Mouse (Mus musculus) midbrain, postnatal 0 days (tissue): ENCODE measurements at regions not wholly inside any gene's neighbourhood (a gene's known extent, or its start where the extent isn't known, plus 50 kb on each side); places are given as distances from the start of the nearest gene placed in this dataset.
"Not testable (repeated sequence)": the region's sequence is repeated elsewhere in the genome, so short reads cannot be mapped to it uniquely, and the experiment has no call there.

ENCODE experiments used
- ATAC-seq: fragments of 200-750 bp; cut with Nextera tagmentation; 2 replicates; pipeline ENCODE4 v1.8.0; 2017; ENCODE audit warnings: moderate number of reproducible peaks, mild to moderate bottlenecking, moderate TSS enrichment, moderate library complexity; ENCODE audit not compliant: low FRiP score
- DNase-seq: peaks from one replicate; pipeline ENCODE4 v3.0.0-alpha.2; 2015; ENCODE audit warnings: low spot score
- H3K27ac ChIP-seq: fragments of 300-500 bp; sonication (generic); 2 replicates; pipeline ENCODE4 v1.5.1; 2014; ENCODE audit warnings: low read depth, mild to moderate bottlenecking, low read length, mixed read lengths
- H3K27me3 ChIP-seq: fragments of 300-500 bp; sonication (generic); 2 replicates; pipeline ENCODE4 v1.6.1; 2014; ENCODE audit warnings: low read length, control low read depth, mixed read lengths; ENCODE audit not compliant: insufficient read depth
- H3K36me3 ChIP-seq: fragments of 300-500 bp; sonication (generic); 2 replicates; pipeline ENCODE4 v1.6.1; 2014; ENCODE audit warnings: low read length, control low read depth, mixed read lengths; ENCODE audit not compliant: insufficient read depth
- H3K4me1 ChIP-seq: fragments of 300-500 bp; sonication (generic); 2 replicates; pipeline ENCODE4 v1.6.1; 2014; ENCODE audit warnings: mild to moderate bottlenecking, control low read depth, antibody characterized with exemption, low read length, mixed read lengths; ENCODE audit not compliant: insufficient read depth
- H3K4me2 ChIP-seq: fragments of 300-500 bp; sonication (generic); 2 replicates; pipeline ENCODE4 v1.6.1; 2014; ENCODE audit warnings: low read depth, mild to moderate bottlenecking, low read length, mixed read lengths; ENCODE audit not compliant: poor library complexity, severe bottlenecking
- H3K4me3 ChIP-seq: fragments of 300-500 bp; sonication (generic); 2 replicates; pipeline ENCODE4 v1.5.1; 2014; ENCODE audit warnings: low read depth, mild to moderate bottlenecking, low read length, moderate library complexity
- H3K9ac ChIP-seq: fragments of 300-500 bp; sonication (generic); replicated peaks from 2 replicates; pipeline ENCODE4 v1.6.1; 2014; ENCODE audit warnings: mild to moderate bottlenecking, low read length, moderate library complexity, mixed read lengths; ENCODE audit not compliant: poor library complexity, severe bottlenecking
- H3K9me3 ChIP-seq: fragments of 300-500 bp; sonication (generic); 2 replicates; pipeline ENCODE4 v1.6.1; 2016; ENCODE audit warnings: low read length, control low read depth
- CTCF ChIP-seq: IDR thresholded peaks from 2 replicates; pipeline ENCODE4 v1.5.1; 2016; ENCODE audit warnings: antibody characterized with exemption, mild to moderate bottlenecking
- WGBS: fragments of 180-500 bp; shearing (Covaris S2); extraction: QIAGEN DNeasy Blood & Tissue Kit; methylation state at CpG from one replicate; pipeline ENCODE4 v1.1.7; 2014; 5-methylcytosine and 5-hydroxymethylcytosine counted together

DNA sequence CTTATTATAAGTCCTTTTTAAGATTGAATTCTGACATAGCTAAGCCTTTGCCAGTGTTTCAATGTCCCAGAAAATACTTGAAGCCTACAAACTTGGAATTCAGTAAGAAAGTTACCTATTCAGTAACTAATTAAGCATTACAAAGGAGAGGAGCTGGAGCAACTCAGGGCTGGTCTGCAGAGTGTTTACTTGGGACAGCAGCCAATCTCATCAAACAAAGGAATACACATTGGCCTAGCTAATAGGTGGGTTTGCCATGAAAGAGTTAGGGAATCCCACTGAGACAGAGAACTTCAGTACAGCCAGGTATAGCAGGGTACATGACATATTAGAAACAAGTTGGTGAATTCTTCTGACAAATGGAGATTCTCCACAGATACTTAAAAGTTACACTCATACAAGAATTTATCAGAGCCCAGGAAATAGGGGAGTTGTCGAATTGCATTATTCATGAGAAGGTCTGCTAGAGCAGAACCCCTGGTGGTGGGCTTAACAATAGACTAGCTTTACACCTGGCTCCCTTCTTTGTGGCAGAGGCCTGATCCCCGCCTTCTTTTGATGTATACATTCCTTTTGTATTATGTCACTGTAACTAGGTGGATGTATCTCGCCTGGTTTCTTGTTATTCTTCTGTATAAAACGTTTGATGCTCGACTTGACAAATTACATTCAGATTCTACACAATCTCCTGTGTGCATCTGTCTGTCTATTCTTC lies 525.2 kb downstream of the 4930447F04Rik start:
- H3K36me3 ChIP-seq, H3K9me3 ChIP-seq, H3K27me3 ChIP-seq, H3K4me3 ChIP-seq, H3K4me1 ChIP-seq, DNase-seq, H3K9ac ChIP-seq, ATAC-seq, H3K4me2 ChIP-seq, H3K27ac ChIP-seq: not testable (repeated sequence)
- 58% methylated on average over 5 of the region's 5 CpGs for WGBS

- TF ChIP-seq CTCF = no peak
These were observed 534.2 kb downstream of the 4930447F04Rik start for GRCm38 (mm10) chrX:65769861-65770260.

GRCm38 (mm10) chrX:65734577-65734976 lies 569.4 kb downstream of the 4930447F04Rik start:
- peak; percentile 56 for DNase-seq

More at GRCm38 (mm10) chrX:65769861-65770260, 534.2 kb downstream of the 4930447F04Rik start:
- Histone ChIP-seq H3K9ac (no peak overlapping the region), H3K4me3 (no peak overlapping the region), H3K36me3 (no peaks in the 10 kb centered on the region), H3K9me3 (no peaks in the 10 kb centered on the region), H3K27me3 (no peaks in the 10 kb centered on the region), H3K27ac (no peak overlapping the region), H3K4me2 (no peak overlapping the region), H3K4me1 (no peaks in the 10 kb centered on the region)
- 100% methylated on average over 1 of the region's 1 CpGs for WGBS
- DNase-seq = no peak
- no peak for ATAC-seq

GRCm38 (mm10) chrX:65715562-65715961 lies 588.5 kb downstream of the 4930447F04Rik start:
- peak; percentile 33 for DNase-seq
- Histone ChIP-seq H3K4me1 (no peaks in the 10 kb centered on the region), H3K4me3 (no peak overlapping the region), H3K4me2 (no peak overlapping the region), H3K36me3 (no peaks in the 10 kb centered on the region), H3K9me3 (no peaks in the 10 kb centered on the region), H3K27ac (no peak overlapping the region), H3K27me3 (no peaks in the 10 kb centered on the region), H3K9ac (no peak overlapping the region)
- ATAC-seq = no peak
- peak; percentile 51 for TF ChIP-seq CTCF

More at GRCm38 (mm10) chrX:65734577-65734976, 569.4 kb downstream of the 4930447F04Rik start:
- Histone ChIP-seq H3K4me2 (no peak overlapping the region), H3K4me1 (no peaks in the 10 kb centered on the region), H3K27me3 (no peaks in the 10 kb centered on the region), H3K4me3 (no peak overlapping the region), H3K27ac (no peak overlapping the region), H3K9ac (no peak overlapping the region), H3K9me3 (no peaks in the 10 kb centered on the region), H3K36me3 (no peaks in the 10 kb centered on the region)
- peak; percentile 71 for TF ChIP-seq CTCF
- no peak for ATAC-seq
